Mouse (Mus musculus) C2C12 (cell line): Measurements from ENCODE around the gene Krcc1. TPM values are rescaled to one million over a fixed set of nuclear protein-coding genes. Genes with fewer than 3 reads are reported as not detected.
"Not testable (repeated sequence)": the region's sequence is repeated elsewhere in the genome, so short reads cannot be mapped to it uniquely, and the experiment has no call there.

Experiments used
- H3K27me3 ChIP-seq: one replicate; pipeline ENCODE4 v1.6.1; 2011; ENCODE audit not compliant: control insufficient read depth, insufficient read depth, insufficient read length
- H3K36me3 ChIP-seq: one replicate; pipeline ENCODE4 v1.6.1; 2011; ENCODE audit not compliant: control insufficient read depth, insufficient read depth
- H3K4me3 ChIP-seq: one replicate; pipeline ENCODE4 v1.5.1; 2011; ENCODE audit warnings: mild to moderate bottlenecking, control low read depth; ENCODE audit not compliant: poor library complexity, insufficient read depth, severe bottlenecking
- H3K79me2 ChIP-seq: one replicate; pipeline ENCODE4 v1.6.1; 2011; ENCODE audit not compliant: control insufficient read depth, insufficient read depth
- H3K79me3 ChIP-seq: one replicate; pipeline ENCODE4 v1.6.1; 2011; ENCODE audit warnings: low read depth, control low read depth
- H3ac ChIP-seq: one replicate; pipeline ENCODE3; 2011; ENCODE audit warnings: low read depth; ENCODE audit not compliant: control insufficient read depth, insufficient read length
- CEBPB ChIP-seq: IDR thresholded peaks from one replicate; pipeline ENCODE4 v1.6.1; 2011; ENCODE audit warnings: low read depth, mild to moderate bottlenecking, control low read depth, moderate library complexity
- CTCF ChIP-seq: IDR thresholded peaks from one replicate; pipeline ENCODE4 v1.5.1; 2011; ENCODE audit not compliant: control insufficient read depth, insufficient read depth, insufficient read length
- FOSL1 ChIP-seq: IDR thresholded peaks from one replicate; pipeline ENCODE4 v1.8.0; 2011; ENCODE audit warnings: mild to moderate bottlenecking, low read length; ENCODE audit not compliant: poor library complexity, insufficient read depth, severe bottlenecking
- MAX ChIP-seq: IDR thresholded peaks from one replicate; pipeline ENCODE4 v1.6.1; 2011; ENCODE audit warnings: mild to moderate bottlenecking, control low read depth
- MYOD1 ChIP-seq: IDR thresholded peaks from one replicate; pipeline ENCODE4 v1.6.1; 2011; ENCODE audit warnings: low read depth; ENCODE audit not compliant: control insufficient read depth, insufficient read length
- MYOG ChIP-seq: IDR thresholded peaks from one replicate; pipeline ENCODE4 v1.6.1; 2011; ENCODE audit not compliant: control insufficient read depth, insufficient read length; ENCODE audit errors: extremely low read depth
- USF1 ChIP-seq: IDR thresholded peaks from one replicate; pipeline ENCODE4 v1.6.1; 2011; ENCODE audit warnings: low read depth, mild to moderate bottlenecking, control low read depth, moderate library complexity
- polyA plus RNA-seq: library from polyadenylated mRNA; unstranded; fragments of >200 nt; fragmentation: generic; extraction: Trizol; gene quantifications from one replicate; pipeline ENCODE4 v1.2.1, GENCODE M21; 2012; ENCODE audit warnings: missing spikeins

Gene Krcc1
- polyA plus RNA-seq, 1 experiment = 11.5 TPM

GRCm38 (mm10) chr6:71257375-71257774, 14.1 kb upstream of the Krcc1 start:
- H3K36me3 ChIP-seq = no peaks in the 10 kb centered on the region
- no peaks in the 10 kb centered on the region for H3K79me3 ChIP-seq
- no peak overlapping the region for H3ac ChIP-seq
- no peaks in the 10 kb centered on the region for H3K79me2 ChIP-seq
- TF ChIP-seq MYOD1 (no peak), MAX (no peak), MYOG (no peak), CEBPB (no peak), FOSL1 (no peak), USF1 (no peak), CTCF (no peak)
- no peak overlapping the region for H3K4me3 ChIP-seq
- no peaks in the 10 kb centered on the region for H3K27me3 ChIP-seq

GRCm38 (mm10) chr6:71258562-71258961, 12.9 kb upstream of the Krcc1 start:
- no peaks in the 10 kb centered on the region for H3K36me3 ChIP-seq
- no peaks in the 10 kb centered on the region for H3K79me3 ChIP-seq
- H3K27me3 ChIP-seq = no peaks in the 10 kb centered on the region
- H3K79me2 ChIP-seq = no peaks in the 10 kb centered on the region
- no peak overlapping the region for H3ac ChIP-seq
- no peak overlapping the region for H3K4me3 ChIP-seq
- TF ChIP-seq CTCF (no peak), USF1 (no peak), FOSL1 (no peak), MYOD1 (no peak), MAX (no peak)

GRCm38 (mm10) chr6:71259166-71259565, 12.3 kb upstream of the Krcc1 start:
- H3K79me3 ChIP-seq = no peaks in the 10 kb centered on the region
- H3K27me3 ChIP-seq = no peaks in the 10 kb centered on the region
- H3ac ChIP-seq = no peak overlapping the region
- H3K36me3 ChIP-seq = no peaks in the 10 kb centered on the region
- no peaks in the 10 kb centered on the region for H3K79me2 ChIP-seq
- TF ChIP-seq FOSL1 (no peak), MYOG (no peak)
- H3K4me3 ChIP-seq = no peak overlapping the region

GRCm38 (mm10) chr6:71260051-71260640, 11.3 kb upstream of the Krcc1 start:
- Histone ChIP-seq H3K4me3 (no peak overlapping the region), H3K79me3 (no peaks in the 10 kb centered on the region), H3K36me3 (no peaks in the 10 kb centered on the region), H3ac (no peak overlapping the region), H3K27me3 (no peaks in the 10 kb centered on the region), H3K79me2 (no peaks in the 10 kb centered on the region)
- TF ChIP-seq MAX (no peak), USF1 (no peak), FOSL1 (no peak), CTCF (no peak), CEBPB (no peak), MYOG (no peak), MYOD1 (no peak)

- H3K4me3 ChIP-seq = no peak overlapping the region
- H3K79me3 ChIP-seq = no peaks in the 10 kb centered on the region
- no peaks in the 10 kb centered on the region for H3K79me2 ChIP-seq
- H3K27me3 ChIP-seq = no peaks in the 10 kb centered on the region
- TF ChIP-seq MAX = no peak
- no peak for TF ChIP-seq CTCF
- H3ac ChIP-seq = no peak overlapping the region
- no peaks in the 10 kb centered on the region for H3K36me3 ChIP-seq
Observed at GRCm38 (mm10) chr6:71261060-71261459, 10.4 kb upstream of the Krcc1 start.

- Histone ChIP-seq H3K4me3 (no peak overlapping the region), H3K27me3 (no peaks in the 10 kb centered on the region)
- TF ChIP-seq MAX = no peak
- peak; percentile 77 for TF ChIP-seq MYOD1
- no peak for TF ChIP-seq FOSL1
Observed at GRCm38 (mm10) chr6:71262142-71262833, 9.2 kb upstream of the Krcc1 start.

GRCm38 (mm10) chr6:71267603-71268002, 3.9 kb upstream of the Krcc1 start:
- not testable (repeated sequence) for H3K36me3 ChIP-seq, H3ac ChIP-seq, H3K27me3 ChIP-seq, H3K4me3 ChIP-seq, H3K79me2 ChIP-seq, H3K79me3 ChIP-seq

More at GRCm38 (mm10) chr6:71262142-71262833, 9.2 kb upstream of the Krcc1 start:
- Histone ChIP-seq H3K79me2 (no peaks in the 10 kb centered on the region), H3K79me3 (no peaks in the 10 kb centered on the region), H3ac (no peak overlapping the region), H3K36me3 (no peaks in the 10 kb centered on the region)
